Mouse (Mus musculus) natural killer cell, adult 2 months (primary cell): ENCODE results near the gene Acsbg1.
"Not testable (repeated sequence)": the region's sequence is repeated elsewhere in the genome, so short reads cannot be mapped to it uniquely, and the experiment has no call there.

Experiments
- DNase-seq, 2 experiments: peaks; one replicate each; pipeline ENCODE4 v3.0.0; 2022; ENCODE audit warnings: low spot score in 2 of 2

Gene Acsbg1

DNA sequence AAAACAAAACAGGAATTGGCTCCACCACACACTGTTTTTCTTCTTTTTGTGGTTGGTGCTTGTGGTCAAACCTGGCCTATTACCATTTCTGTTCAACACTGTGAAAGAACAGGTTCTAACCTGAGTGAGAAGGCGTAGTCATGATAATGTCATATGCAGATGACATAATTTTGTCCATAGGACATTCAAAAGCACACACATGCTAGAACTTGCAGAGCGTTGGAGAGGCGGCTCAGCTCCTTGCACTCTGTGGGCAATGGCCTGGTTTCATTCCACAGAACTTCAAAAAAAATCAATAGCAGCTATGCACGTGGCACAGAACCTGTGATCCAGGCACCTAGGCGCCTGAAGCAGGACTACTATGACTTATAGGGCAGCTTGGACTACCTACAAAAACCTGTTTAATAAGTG lies 48.9 kb downstream of the Acsbg1 start:
- DNase-seq = peak; percentile 41 to 65

DNA sequence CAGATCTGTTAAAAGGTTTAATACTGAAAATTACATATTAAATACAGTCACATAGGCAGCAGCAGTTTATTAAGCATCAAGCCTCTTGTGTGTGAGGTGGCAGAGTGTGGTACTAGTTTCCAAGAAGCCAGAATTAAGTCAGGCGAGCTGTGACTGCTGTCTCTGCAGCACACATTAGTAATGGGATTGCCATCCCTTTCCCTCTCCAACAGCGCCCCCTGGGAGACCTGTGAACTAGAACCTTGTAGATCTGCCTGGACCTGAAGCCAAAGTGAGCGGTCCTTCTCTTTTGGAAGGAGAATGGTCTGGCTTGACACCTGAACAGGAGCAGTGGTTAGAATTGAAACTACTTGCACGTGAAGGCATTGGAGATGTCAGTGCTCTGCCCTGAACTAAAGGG lies 56.8 kb downstream of the Acsbg1 start:
- peak in 1 of 2 experiments; percentile 24 for DNase-seq

DNA sequence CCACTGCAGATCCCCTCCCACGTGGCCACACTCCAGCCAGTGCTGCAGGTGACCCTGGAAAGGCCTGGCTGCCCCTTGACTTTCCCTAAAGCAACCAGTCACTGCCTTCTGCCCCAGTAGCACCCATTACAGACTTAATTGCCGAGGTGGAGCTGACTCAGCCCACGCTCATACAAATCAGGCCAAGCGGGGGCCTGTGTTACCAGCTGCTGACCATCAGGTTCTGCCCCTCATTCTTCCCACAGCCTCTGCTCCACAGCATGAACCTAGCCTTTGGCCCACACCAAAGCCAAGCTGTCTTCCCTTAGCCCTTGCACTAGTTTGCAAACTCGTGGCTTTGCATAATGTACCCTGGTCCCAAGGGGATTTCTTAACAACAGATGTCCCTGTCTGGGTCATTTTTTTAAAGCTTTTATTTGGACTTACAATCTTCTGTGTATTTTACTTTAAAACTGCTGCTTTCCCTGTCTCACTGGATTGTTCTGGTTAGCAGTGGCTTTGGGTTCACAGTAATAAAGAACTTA lies 57.5 kb downstream of the Acsbg1 start:
- DNase-seq = no peak

DNA sequence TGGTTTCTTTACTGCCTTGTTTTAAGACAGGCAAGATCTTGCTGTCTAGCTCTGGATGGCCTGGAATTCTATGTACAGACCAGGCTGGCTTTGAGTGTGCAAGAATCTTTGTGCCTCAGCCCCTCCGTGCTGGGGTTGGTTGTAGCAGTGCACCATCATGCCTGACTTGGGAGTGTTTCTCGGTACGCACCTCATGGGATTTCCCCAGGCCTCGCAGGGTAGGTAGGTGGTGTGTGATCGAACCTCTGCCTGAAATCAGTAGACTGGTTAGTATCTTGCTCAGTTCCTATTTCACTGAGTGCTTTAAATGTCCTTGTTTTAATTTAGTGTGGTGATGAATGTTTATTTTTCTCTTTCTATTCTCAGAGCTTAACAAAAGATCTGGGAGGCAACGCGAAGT lies 58.8 kb downstream of the Acsbg1 start:
- DNase-seq = no peak

DNA sequence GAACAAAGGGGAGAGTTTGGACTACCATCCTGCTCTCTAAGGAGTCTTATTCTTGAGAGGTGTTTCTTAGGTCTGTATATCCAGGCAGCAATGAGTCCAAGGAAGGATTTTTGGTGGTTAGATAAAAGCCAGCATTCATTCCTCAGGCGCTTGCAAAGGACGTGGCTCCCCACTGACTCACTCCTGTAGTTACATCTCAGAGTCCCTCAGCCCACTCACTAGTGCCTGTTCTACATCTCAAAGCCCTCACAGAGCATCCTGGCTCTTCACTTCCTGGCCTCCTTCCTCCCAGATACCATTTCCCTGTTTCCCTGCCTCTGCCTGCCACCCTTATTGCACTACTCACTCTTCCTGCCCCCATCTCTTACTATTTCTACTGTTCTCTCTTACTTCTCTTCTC lies 59.3 kb downstream of the Acsbg1 start:
- no peak for DNase-seq

DNA sequence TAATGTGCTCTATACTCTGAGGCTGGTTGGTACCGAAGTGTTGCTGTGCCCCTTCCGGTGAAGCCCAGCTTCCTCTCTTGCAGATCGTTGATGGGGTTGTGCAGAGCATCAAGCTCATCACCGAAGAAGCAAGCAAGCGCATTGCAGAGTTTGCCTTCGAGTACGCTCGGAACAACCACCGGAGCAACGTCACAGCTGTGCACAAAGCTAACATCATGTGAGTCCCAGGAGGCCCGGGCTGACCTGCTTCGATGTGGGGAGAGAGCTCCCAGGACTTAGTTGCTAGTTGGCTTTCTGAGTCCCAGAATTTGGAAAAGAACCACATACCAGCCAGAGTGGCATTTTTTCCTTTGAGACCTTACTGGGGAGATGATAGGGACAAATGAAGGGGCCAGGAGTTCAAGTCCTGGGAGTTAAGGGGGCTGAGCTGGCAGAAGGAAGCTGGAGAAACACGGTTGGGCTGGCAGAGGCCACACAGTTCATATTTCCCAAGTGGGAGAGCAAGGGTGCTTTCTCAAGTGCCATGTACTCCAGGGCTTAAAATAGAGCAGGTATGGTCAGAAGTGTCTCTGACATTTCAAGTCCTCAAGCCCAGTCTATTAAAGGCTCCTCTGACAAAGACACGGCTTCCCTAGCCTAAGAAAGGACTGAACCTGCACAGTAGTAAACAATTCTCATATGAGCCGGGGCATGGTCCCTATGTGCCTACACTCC lies 64.8 kb downstream of the Acsbg1 start:
- DNase-seq = no peak

DNA sequence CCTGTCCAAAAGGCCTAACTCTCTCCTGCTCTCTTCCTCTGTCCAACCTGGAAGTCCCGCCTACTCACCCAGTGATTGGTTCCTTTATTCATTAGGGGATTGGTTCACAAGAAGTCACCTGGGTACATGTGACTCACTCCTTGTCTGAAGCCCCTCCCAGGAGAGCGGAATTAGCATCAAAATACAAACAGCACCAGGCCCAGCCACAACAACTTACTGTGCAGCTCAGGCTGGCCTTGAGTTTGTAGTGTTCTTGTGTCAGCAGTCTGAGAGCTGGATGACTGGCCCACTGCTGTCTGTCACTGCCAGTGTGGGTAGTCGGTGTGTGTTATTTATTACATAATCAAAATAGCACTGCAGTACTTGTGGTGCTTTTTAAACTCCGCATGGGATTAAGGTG lies 68.0 kb downstream of the Acsbg1 start:
- not testable (repeated sequence) for DNase-seq

DNA sequence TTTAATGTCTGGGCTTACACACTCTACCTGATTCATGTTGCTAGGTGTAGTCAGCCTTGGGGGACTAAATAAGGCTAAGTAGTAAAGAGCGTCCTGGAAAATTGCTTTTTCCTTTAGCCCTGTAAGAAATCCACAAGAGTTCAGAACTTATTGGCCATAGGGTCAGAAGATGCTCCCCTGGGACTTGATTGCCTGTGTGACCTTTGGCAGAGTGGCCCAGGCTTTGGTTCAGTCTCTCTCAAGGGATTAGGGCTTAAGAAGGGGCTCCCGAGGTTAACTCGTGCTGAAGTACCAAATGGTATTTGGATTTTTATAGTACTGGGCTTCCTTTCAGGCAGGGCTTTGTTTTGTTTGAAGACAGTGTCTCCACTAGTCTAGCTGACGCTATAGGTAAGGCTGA lies 73.8 kb downstream of the Acsbg1 start:
- no peak for DNase-seq

DNA sequence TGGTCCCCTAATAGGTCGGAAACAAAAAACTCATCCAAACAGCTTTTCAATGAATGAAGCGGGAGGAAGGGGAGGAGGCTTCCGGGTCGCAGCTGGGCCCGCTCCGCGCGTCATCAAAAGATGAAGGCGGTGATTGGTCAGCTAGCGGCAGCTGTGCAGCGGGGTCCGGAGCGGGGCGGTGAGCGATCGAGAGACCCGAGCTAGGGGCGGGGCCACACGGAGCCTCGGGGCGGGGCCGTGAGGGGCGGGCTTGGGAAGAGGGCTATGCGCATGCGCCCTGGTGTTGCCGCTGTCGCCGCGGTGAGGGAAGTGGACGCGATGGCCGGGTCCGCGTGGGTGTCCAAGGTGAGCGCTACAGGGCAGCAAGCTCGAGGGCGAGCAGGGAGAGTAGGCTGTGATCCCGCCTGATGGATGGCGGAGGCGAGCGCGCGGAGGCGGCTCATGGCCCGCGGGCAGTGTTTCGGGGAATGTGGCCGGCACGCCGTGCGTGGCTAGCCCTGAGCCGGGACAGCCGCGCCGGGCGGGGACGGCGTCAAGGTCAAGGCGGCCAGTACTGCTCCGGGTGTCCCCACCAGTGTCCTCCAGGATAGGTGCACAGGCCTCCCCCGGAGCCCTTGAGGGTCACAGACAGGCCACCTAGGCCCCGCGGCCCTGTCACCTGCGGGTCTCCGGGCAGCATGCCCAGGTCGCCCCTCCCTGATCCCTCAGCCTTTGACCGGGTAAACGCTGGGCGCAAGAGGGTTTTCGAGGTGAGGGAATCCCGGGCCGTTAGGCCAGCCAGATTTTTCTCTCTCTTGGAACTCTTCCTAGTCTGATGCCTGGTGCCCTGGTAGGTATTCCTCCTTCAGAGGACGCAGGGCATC lies 75.2 kb downstream of the Acsbg1 start, which contains the start of gene Idh3a:
Gene Idh3a, plus strand, starts transcription at position 136 of the 863 bp plus-strand sequence.
- DNase-seq = peak; percentile 98 to 99

DNA sequence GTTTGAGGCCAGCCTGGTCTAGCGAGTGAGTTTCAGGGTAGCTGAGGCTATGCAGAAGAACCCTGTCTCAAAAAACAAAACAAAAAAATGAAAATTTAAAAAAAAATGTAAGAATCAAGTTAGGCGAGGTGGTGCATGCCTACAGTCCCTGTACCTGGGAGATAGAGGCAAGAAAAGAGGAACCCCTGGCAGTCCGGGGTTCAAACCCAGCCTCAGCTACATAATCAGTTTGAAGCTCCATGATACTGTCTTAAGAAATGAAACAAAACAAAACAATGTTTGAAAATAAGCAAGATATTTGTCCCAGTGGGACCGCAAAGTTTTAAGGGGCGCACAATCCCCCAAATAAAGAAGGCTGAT lies 75.9 kb downstream of the Acsbg1 start:
- no peak for DNase-seq

DNA sequence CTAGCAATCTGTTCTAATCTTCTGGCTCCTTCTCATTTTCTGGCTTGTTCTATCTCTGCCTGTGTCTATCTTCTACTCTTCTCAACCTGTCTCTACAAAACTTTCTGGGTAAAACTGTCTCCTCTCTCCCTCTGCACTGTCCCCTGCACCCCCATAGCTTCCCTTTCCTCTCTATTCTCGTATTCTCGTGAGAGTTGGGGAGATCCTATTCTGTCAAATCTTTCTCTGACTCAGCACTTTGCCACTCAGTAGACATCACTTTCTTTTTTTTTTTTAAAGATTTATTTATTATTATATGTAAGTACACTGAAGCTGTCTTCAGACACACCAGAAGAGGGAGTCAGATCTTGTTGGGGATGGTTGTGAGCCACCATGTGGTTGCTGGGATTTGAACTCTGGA lies 77.5 kb downstream of the Acsbg1 start:
- not testable (repeated sequence) for DNase-seq

DNA sequence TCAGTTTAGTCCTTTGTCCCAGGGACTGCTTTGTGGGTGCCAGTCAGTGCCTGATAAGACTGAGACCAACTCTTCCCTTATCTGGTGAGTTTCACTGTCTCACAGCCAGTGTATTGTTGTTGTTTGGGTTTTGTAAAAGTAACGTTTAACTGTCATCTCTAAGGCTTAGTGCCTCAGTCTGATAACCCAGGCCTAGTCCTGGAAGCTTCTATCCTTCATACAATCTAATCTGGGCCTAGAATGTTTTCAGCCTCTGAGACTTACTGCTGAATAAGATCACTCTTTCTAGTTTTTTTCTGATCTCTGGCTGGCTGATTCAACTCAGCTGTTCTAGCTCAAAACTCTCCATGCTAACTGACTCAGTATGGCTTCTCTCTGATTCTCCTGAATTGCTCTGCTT lies 78.0 kb downstream of the Acsbg1 start:
- DNase-seq = no peak

DNA sequence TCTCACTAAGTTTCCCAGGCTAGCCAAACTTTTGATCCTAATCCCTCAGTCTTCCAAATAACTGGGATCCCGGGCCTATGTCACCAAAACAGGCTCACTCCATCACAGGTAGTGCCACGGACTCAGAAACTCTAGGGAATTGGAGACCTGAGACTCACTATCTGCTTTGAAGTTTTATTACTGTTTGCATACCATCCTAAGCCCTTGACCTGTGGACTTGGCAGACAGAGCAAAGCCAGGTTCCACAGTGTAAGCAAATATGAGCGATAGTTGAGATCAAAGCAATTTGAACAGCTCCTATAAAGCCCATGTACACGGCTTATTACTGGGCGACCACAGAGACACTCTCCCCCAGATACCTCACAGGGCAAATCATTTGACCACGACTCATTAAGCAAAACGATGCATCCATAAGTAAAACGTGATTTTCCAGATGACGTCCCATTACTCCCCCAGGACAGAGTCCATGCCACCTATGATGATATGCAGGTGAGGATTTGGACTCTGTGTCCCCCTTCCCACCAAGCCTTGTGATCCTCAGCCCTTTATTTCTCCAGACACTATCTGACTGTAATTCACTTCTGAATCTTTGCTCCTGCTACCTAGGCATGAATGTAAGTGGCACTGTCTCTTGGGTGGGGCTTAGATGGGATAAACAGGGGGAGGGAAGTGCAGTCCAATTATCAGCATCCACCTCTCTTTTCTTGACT lies 90.4 kb downstream of the Acsbg1 start:
- no peak for DNase-seq

DNA sequence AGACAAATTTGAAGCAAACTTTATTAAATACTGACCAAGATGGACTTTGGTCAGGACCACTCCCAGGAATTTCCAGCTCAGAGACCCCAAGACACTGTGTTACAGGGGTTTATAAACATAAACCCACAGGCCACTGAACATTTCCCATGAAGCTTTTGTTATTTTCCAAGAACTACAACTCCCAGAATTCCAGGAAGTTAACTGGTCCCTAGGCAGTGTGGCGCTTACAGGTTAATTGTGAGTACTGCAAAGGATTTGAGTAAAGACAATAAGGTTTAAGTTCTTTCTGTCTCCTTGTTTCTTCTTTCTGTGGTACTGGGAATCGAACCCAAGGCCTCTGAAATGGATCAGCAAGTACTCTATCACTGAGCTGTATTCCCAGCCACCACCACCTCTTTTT lies 92.9 kb downstream of the Acsbg1 start:
- DNase-seq = no peak

DNA sequence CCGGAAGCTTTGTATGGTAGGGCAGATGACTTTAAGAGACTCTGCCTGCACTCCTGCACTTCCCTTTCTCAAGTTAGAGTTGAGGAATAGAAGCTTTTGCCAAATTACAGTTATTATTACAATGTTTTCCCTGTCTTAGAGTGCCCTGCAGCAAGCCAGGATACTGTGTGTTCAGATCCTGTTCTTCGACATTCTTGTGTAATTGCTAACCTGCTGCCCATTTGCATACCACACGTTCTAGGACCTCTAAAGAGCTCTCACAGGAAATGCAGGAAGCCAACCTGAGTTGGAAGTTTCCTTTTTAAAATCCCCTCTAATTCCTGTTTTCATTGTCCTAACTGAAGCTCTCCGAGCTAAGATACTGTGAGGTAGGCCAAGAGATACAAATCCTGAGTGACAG lies 94.7 kb downstream of the Acsbg1 start:
- no peak for DNase-seq

DNA sequence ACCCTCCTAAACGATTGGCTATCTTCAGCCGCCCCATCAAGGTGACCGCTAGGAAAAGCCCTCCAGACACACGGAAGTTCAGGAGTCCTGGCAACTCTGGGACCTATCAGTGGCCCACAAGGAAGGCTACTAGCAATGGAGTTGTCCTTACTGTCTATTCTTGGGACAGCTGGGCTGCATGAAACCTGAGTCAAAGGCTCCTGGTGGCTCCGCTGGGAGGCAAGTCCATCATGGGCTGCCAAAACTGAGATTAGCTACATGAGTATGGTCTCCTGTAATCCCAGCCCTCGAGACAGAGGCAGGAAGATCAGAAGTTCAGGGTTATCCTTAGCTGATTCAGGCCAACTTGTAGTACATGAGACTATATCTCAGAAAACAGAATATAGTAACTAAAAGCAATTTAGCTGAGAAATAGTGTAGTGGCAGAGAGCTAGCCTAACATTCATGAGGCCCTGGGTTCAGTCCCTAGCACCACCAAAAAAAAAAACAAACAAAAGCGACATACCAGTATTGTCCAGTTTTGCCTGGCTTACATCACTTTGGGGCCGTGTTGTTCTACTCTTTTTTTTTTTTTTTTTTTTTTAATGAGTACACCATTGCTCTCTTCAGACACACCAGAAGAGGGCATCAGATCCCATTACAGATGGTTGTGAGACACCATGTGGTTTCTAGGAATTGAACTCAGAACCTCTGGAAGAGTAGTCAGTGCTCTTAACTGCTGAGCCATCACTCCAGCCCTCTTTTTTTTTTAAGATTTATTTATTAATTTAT lies 100.7 kb downstream of the Acsbg1 start:
- DNase-seq = no peak

DNA sequence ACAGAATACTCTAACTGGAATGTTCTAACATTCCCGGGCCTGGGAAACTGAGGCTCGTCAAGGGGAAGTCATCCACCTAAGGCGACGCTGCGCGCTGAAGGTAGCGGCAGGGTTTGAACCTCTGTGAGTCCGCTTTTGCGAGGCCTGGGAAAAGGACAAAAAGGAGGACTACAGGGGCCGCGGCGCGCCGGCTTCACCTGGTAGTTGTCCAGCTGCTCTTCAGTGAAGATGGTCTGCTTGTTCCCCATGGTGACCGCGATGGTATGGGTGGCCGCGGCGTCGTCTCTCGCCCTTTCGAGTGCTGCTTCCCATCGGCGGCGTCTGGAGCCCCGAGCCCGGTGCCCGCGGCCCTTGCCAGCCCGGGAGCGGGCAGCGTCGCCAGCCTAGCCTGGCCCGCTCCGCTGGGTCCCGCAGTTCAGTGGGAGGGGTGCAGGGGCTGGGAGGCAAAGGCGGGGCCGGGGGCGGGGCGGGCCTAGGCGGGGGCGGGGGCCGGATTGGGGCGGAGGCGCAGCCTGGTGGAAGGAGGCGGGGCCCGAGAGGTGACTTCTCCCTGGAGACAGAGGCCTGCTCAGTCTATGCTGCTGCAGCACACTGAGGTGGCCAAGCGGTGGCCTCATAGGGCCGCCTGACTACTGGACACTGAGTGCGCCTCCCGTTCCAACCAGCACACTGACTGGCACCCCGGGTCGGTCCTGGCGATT lies 101.7 kb downstream of the Acsbg1 start, which contains the start of gene Cib2:
Gene Cib2, minus strand, starts transcription at position 448 of the 701 bp plus-strand sequence.
- DNase-seq = peak; percentile 27 to 58

DNA sequence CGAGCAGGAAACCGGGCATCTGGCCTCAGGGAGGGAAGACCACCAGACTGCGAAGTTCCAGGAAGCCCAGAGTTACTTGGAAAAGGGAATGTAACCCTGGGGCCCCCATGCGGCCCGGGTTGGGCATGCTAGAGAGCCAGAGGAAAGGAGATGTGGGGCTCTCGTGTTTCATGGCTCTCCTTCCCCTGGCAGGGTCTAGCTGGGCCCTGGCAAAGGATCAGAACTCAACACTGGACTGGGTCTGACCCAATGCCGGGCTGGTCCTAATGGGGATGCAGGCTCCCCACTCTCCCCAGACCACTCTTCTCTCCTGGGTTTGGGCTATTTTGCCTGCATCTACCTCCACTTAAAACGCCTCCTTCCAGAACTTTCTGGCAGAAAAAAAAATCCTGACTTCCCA lies 102.9 kb downstream of the Acsbg1 start:
- DNase-seq = no peak

DNA sequence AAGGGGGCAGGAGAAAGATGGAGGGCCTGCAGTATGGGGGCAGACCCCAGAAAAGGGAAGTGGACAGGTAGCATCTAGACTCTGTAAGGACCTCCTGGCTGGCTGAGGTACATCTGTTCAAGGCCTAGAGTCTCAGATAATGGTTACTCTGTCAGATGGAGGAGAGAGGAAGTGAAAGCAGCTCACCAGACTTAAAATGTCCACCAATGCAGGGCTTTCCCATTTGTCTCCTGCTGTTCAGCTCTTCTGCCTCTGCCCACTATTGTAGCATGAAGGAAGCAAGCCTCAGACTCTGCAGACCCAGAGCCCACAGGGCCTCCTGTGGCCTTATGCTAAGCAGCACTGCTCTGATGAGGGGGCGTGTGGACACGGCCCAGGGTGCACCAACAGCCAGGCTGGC lies 106.6 kb downstream of the Acsbg1 start:
- DNase-seq = peak in 1 of 2 experiments; percentile 21
